Mouse (Mus musculus): ENCODE results near the gene Rxfp3. TPM values are rescaled to one million over a fixed set of nuclear protein-coding genes. Genes with fewer than 3 reads are reported as not detected.

Gene Rxfp3
- not detected in 2 replicates for polyA plus RNA-seq (2012; rRNA removed)

GRCm38 (mm10) chr15:11037711-11038110 lies at the start of gene Rxfp3:
TSS of gene Rxfp3 (minus strand) at chr15:11037991.

GRCm38 (mm10) chr15:11064558-11065411 lies 27.0 kb upstream of the Rxfp3 start, which contains the start of gene Adamts12:
TSS of gene Adamts12 (plus strand) at chr15:11064790.

GRCm38 (mm10) chr15:11000421-11000820 lies 37.4 kb downstream of the Rxfp3 start, which contains the start of gene Slc45a2:
TSS of gene Slc45a2 (plus strand) at chr15:11000721.

Other genes starting within 250 kb of the Rxfp3 start
- gene C1qtnf3, start 85.7 kb downstream of the Rxfp3 start, polyA plus RNA-seq (2012; rRNA removed) = 0.08 and 0.12 TPM in 2 replicates
- gene Amacr, start 56.2 kb downstream of the Rxfp3 start, polyA plus RNA-seq (2012; rRNA removed) = 33.2 and 38.4 TPM in 2 replicates
- 0.01 and 0.02 TPM in 2 replicates for gene Slc45a2, start 37.3 kb downstream of the Rxfp3 start, polyA plus RNA-seq (2012; rRNA removed)
- 0.42 and 0.43 TPM in 2 replicates for gene Adamts12, start 26.8 kb upstream of the Rxfp3 start, polyA plus RNA-seq (2012; rRNA removed)

Data from liver, embryonic 18 days (tissue).